Mouse (Mus musculus) A20 (cell line): ENCODE measurements around the gene 4930595M18Rik.
A peak's percentile ranks its signal among the peaks of the same experiment; 100 is the strongest.

ENCODE experiments used
- DNase-seq: peaks from one replicate; pipeline ENCODE4 v3.0.0-alpha.2; 2011; ENCODE audit warnings: low read depth, low spot score

Gene 4930595M18Rik

DNA sequence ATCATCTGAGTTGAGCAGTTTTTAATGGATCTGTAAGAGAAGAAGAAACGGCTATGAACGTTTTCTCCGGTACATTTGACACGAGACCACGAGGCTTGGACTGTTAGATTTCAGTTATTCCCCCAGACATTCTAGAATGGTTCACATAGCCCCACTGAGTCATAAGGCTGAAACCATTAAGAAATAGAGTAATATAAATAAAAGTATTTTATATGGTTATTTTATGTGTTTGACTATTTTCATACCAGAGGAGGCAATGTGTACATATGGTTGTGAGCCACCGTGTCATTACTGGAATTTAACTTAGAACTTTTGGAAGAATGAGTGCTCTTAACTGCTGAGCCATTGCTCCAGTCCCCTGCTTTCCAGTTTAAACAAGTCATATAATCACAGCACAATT is at the start of gene 4930595M18Rik:
Gene 4930595M18Rik (minus strand): TSS at position 101 of the 400 bp plus-strand sequence.
- DNase-seq, result no peak

DNA sequence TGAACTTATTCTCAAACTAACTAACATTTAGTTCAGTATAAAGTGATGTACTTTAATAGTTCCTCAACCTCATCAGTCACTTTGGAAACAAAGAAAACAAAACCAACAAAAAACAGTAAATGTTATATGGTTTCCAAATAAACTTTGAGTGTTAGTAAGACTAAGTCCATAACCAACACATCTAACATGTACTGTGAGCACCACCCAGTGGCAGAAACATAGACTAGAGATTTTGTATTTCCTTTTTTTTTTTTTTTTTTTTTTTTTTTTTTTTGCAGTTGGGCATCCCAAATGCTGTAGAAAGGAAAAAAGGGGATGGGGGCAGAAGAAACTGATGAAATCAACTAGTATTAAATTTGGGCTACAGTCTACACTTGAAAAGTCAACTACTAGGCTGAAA is 14.6 kb upstream of the 4930595M18Rik start:
- peak; percentile 30 for DNase-seq
